Mouse (Mus musculus) left cerebral cortex, adult 2 months (tissue): ENCODE results near the gene Prdx1. TPM values are rescaled to one million over a fixed set of nuclear protein-coding genes. Genes with fewer than 3 reads are reported as not detected.

ENCODE experiments used
- DNase-seq, 2 experiments: peaks; one replicate each; pipeline ENCODE4 v3.0.0; 2021 to 2022; ENCODE audit warnings: low spot score in 2 of 2, mixed read lengths in 1 of 2; ENCODE audit errors: extremely low spot score in 1 of 2
- H3K27ac ChIP-seq: fragments of 200-600 bp; 2 replicates; pipeline ENCODE4 v1.8.1; 2022
- H3K4me3 ChIP-seq: fragments of 200-600 bp; 2 replicates; pipeline ENCODE4 v1.8.1; 2022
- CTCF ChIP-seq: fragments of 200-600 bp; IDR thresholded peaks from 2 replicates; pipeline ENCODE4 v1.8.1; 2022; ENCODE audit warnings: antibody characterized with exemption, mild to moderate bottlenecking, moderate library complexity
- intact Hi-C: fragments of 180-260 bp; cut with DNase I; formaldehyde crosslinking; loops from one replicate; pipeline ENCODE4 v1.15.1; 2025
- total RNA-seq, 2 experiments: library from RNA; stranded (reverse); gene quantifications; 2 replicates each; pipeline ENCODE4 v1.2.3; 2021

Gene Prdx1
- total RNA-seq, 2 experiments from 2014 or later: 136 to 139 TPM

DNA sequence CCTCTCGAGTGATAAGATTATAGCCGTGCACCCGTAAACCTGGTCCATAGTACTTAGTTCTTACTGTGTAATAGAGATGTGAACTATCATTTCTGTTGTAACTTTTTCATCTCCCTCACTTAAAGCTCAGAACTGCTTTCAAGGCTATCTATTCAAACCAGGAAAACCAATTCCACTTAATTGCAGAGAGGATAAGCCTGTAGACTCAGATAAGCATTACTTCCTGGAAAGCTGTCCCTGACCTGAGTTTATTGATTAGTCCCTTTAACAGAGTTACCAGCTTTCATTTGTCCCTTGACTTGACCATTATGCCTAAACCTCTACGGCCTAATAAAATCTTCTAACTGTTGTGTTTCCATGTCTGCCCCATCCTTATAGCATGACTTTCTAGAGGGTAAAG lies 1.4 kb upstream of the Prdx1 start:
- intact Hi-C loops: loop anchor here (2.0 kb wide), 1 partner anchor 33 kb away; the partner anchor contains the start of gene Akr1a1

DNA sequence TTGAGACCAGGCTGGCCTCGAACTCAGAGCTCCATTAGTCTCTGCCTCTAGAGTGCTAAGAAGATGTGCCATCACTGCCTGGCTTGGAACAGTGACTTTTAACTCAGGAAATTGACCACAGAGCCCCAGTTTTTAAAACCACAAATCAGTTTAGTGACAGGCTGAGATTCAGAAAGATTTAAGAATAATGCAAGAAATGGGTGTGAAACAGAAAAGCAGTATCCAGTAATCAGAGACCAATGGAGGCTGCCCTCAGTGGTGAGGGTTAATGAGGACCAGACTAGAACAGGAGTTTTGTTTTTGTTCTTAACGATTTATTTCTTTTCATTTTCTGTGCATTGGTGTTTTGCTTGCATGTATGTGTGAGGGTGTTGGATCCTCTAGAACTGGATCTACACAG lies 679 bp upstream of the Prdx1 start:
- H3K27ac ChIP-seq: peak overlapping the region; percentile 93
- DNase-seq: no peak
- H3K4me3 ChIP-seq: no peak overlapping the region
- intact Hi-C loops: loop anchor here (2.0 kb wide), 1 partner anchor 34 kb away; the partner anchor contains the start of gene Akr1a1
- TF ChIP-seq CTCF: no peak

More for the DNA sequence above, 1.4 kb upstream of the Prdx1 start:
- no peak overlapping the region for H3K4me3 ChIP-seq
- no peak for TF ChIP-seq CTCF
- no peak for DNase-seq
- H3K27ac ChIP-seq: no peak overlapping the region

- TF ChIP-seq CTCF: no peak
- DNase-seq: no peak
- peak overlapping the region; percentile 57 for H3K27ac ChIP-seq
- intact Hi-C loops: no loop called here
- H3K4me3 ChIP-seq: peak overlapping the region; percentile 72
These were observed 1.7 kb downstream of the Prdx1 start for GRCm38 (mm10) chr4:116687041-116687440.

DNA sequence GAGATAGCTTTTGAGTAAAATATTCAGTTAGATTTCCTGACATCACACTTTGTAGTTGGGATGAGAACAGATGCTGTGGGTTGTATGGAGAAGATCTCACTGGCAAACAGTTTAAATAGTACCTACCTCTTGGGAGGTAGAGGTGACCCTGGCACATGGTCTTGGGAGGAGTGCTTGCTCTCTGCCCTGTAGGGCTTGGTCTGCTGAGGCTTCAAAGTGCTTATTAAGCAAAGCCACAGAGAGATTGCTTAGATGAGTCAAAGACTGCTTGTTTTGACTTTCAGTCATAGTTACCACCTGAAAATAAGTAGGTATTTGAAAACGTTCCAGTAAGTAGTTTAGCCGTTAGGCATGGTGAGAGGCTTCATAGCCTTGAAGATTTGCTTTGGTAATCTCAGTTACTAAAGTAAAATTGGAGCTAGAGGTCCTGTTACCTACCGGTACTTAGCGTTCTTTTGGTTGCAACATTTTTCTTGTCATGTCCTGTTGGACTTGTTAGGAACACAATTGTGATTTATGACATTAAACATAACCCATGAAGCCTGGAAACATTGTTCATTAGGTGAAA lies 4.0 kb downstream of the Prdx1 start:
- Histone ChIP-seq H3K4me3 (no peak overlapping the region), H3K27ac (no peak overlapping the region)
- intact Hi-C loops: no loop called here
- no peak for TF ChIP-seq CTCF
- DNase-seq: no peak

DNA sequence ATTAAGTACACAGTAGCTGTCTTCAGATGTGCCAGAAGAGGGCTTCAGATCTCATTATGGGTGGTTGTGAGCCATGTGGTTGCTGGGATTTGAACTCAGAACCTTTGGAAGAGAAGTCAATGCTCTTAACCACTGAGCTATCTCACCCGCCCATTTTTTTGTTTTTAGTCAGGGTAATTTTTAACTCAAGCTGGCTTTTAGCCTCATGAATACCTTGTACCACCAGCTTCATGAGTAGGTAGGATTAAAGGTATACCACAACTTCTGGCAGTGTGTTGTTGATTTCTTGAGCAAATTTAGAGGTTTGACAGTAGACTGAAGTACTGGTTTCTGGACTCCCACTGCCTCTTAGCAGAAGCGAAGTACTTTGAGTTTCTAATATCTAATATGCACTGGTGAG lies 6.8 kb downstream of the Prdx1 start:
- TF ChIP-seq CTCF: no peak
- DNase-seq: no peak
- intact Hi-C loops: no loop called here

DNA sequence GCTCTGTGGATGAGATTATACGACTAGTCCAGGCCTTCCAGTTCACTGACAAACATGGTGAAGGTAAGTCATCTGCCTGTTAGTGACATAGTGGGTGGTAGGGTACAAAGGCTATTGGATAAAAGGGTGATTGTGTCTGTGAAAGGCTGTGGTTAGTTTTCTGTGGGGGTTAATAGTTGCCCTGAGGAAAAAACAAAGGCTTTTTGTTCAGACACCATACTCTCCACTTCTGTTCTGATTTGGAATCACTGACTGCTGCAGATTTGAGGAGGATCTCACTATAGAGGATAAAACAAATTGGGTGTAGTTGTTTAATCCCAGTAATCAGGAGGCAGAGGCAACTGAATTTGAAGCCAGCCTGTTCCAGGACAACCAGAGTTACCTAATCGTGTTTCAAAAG lies 8.4 kb downstream of the Prdx1 start:
- TF ChIP-seq CTCF: no peak
- no peak overlapping the region for H3K27ac ChIP-seq

More for the DNA sequence above, 6.8 kb downstream of the Prdx1 start:
- H3K27ac ChIP-seq: no peak overlapping the region
- H3K4me3 ChIP-seq: no peak overlapping the region

DNA sequence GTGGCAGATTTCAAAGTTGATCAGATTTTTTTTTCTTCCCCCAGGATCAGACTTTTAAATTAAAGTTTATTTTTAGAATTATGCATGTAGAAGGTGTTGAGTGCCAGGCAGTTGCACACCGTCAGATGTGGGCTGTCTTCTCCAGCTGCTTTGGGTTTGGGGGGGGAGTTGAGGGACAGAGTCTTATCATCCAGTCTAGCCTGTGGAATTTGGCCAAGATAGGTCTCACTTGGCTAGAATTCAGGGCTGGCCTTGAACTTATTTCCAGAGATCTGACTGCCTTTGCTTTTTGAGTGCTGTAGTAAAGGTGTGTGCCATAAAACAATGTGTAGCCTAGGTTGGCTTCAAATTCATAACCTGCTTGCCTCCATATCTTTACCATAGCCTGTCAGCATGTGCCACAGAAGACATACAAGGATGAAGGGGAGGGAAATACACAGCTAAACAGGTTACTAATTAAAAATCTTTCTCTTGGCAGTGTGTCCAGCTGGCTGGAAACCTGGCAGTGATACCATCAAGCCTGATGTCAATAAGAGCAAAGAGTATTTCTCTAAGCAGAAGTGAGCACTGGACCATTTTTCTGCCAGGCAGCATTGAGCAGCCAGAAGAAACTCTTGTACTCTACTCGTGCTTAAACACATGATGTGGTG lies 13.5 kb downstream of the Prdx1 start:
- Histone ChIP-seq H3K4me3 (no peak overlapping the region), H3K27ac (no peak overlapping the region)
- TF ChIP-seq CTCF: no peak
- intact Hi-C loops: no loop called here
- no peak for DNase-seq

More for the DNA sequence above, 8.4 kb downstream of the Prdx1 start:
- H3K4me3 ChIP-seq: no peak overlapping the region
- intact Hi-C loops: no loop called here
- no peak for DNase-seq

DNA sequence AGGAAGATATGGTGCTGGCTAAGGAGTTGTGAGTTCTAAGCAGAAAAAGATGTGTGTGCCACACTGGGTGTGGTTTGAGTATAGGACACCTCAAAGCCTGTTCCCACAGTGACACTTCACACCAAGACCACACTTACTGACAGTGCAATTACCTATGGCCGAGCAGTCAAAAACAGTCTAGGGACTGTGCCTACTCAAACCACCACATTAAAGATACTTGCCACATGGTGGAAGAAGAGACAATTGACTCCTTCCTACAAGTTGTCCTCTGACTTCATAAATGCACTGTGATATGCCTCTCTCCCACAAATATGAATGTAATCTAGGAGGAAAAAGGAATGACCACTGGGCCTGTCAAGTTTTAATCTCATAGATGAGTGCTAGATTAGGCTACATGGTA lies 15.6 kb downstream of the Prdx1 start:
- TF ChIP-seq CTCF: no peak
- Histone ChIP-seq H3K27ac (no peak overlapping the region), H3K4me3 (no peak overlapping the region)
- intact Hi-C loops: no loop called here
- no peak for DNase-seq

GRCm38 (mm10) chr4:116703804-116704203 lies 18.5 kb downstream of the Prdx1 start:
- intact Hi-C loops: no loop called here
- H3K4me3 ChIP-seq: no peak overlapping the region
- DNase-seq: peak; percentile 38 to 60
- peak; percentile 85 for TF ChIP-seq CTCF
- H3K27ac ChIP-seq: no peak overlapping the region

GRCm38 (mm10) chr4:116707666-116708065 lies 22.3 kb downstream of the Prdx1 start:
- DNase-seq: no peak
- intact Hi-C loops: no loop called here
- Histone ChIP-seq H3K27ac (peak overlapping the region; percentile 88), H3K4me3 (peak overlapping the region; percentile 76)
- no peak for TF ChIP-seq CTCF

GRCm38 (mm10) chr4:116708201-116708764 lies 22.9 kb downstream of the Prdx1 start, which contains the start of the genes Mmachc and Ccdc163:
Mmachc (minus strand) TSS chr4:116708406.
Ccdc163 (plus strand) TSS chr4:116708509.
- Histone ChIP-seq H3K27ac (peak within 1 kb of the TSS; percentile 88), H3K4me3 (peak within 1 kb of the TSS; percentile 76)
- peak; percentile 10 for TF ChIP-seq CTCF
- intact Hi-C loops: no loop called here
- DNase-seq: peak; percentile 85 to 92

DNA sequence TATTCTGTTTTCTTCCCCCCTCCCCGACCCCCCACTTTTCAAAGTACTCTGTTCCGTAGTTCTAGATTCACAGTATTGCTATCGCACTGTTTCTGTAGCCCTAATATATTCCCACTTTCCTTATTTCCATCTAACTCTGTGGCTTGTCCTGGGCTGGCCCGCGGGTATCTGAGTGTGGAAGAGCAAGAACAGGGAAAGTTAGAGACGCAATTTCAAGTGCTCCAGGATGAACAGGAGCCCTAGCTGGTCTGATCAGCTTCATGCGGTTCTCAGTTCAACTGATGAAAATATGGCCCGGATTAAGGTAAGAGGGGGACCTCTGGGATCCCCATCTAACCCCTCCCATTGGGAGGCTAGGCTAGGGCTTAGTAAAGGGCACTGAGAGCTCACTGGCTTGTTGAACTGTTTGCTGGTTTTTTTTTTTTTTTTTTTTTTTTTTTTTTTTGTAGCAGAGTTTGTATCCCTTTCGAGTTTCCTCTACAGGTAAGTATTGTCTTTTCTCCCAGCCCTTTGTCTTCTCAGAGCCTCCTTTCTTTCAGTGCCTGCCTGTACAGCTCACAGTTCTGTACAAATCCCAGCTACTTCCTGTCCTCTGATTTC lies 23.5 kb downstream of the Prdx1 start:
- intact Hi-C loops: no loop called here
- TF ChIP-seq CTCF: no peak
- Histone ChIP-seq H3K4me3 (peak overlapping the region; percentile 53), H3K27ac (no peak overlapping the region)
- DNase-seq: no peak
